Mouse (Mus musculus) neutrophil, adult 83 days (primary cell): ENCODE results near the gene Tacr2. TPM values are rescaled to one million over a fixed set of nuclear protein-coding genes. Genes with fewer than 3 reads are reported as not detected.

Source experiments
- total RNA-seq, 2 experiments: library from RNA; stranded (reverse); gene quantifications; one replicate each; pipeline ENCODE4 v1.2.4; 2023

Tacr2 gene
- not detected for total RNA-seq

DNA sequence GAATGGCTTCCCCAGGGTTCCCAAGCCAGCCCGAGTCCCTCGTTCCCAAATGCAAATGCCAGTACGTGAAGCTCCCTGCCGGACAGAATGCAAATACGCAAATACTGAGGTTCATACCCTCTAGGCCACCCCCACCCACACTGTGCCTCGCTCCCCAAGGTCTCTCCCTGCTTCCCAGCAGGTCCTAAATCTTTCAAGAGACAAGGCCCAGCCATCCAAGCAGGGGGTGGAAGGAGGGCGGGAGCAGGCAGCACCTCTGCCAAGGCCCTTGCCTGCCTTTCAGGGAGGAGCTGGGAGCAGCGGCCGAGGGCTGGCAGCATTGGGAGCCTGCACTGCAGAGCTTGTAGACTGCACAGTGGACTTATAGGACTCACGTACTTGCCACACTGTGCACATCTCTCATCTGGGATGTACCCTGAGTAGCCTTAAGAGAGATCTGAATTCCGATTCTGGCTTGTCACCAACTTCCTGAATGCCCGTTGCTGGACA is at the start of gene Tacr2:
TSS of gene Tacr2 (plus strand) at position 439 of the 489 bp plus-strand sequence.

DNA sequence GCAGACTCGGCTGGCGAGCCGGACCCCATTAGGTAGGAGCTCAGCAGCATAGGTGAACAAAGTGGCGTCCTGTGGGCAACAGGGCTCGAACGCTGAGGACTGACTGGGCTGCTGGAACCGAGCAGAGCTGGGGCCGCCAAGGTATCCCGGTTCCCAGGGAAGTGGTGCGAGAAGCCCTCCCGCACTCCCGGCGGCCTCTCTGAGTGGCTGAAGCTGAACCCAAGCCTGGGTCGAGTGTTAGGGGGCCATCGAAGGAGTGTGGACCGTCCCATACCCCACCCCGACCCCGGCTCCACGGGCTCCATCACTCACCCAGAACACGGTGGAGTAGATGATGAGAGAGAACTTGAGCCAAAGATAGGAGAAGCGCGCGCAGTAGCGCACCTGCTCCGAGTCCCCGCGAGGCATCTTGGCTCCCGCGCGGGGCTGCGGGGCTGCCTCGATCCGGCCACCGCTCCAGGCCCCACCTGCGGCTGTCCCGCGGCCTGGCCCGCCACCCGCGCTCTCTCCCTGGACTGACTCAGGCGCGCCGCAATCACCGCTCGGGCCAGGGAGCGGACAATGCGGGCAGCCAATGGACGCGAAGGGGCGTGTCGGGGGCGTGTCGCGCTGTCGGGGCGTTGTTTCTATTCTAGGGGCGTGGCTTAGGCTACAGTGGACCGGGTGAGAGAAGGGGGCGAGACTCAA is 21.4 kb upstream of the Tacr2 start, which contains the start of gene Tspan15:
TSS of gene Tspan15 (minus strand) at position 544 of the 687 bp plus-strand sequence.

Other genes with a start within 250 kb of the Tacr2 start
- not detected for gene Neurog3, start 119.3 kb upstream of the Tacr2 start, total RNA-seq
- 1 to 10 TPM; 4.4 to 6.3 TPM for gene Fam241b, start 108.5 kb upstream of the Tacr2 start, total RNA-seq
- gene Tspan15, start 21.2 kb upstream of the Tacr2 start, total RNA-seq: 10 to 100 TPM in 1 of 2 experiments, 1 to 10 TPM in 1; 8.2 to 10.1 TPM
- gene Hk1, start 127.5 kb downstream of the Tacr2 start, total RNA-seq: 100 to 1,000 TPM in 1 of 2 experiments, 10 to 100 TPM in 1; 95.6 to 106 TPM
- gene Hkdc1, start 170.1 kb downstream of the Tacr2 start, total RNA-seq: not detected
- under 1 TPM; 0.22 to 0.24 TPM for gene 4930507D05Rik, start 197.1 kb downstream of the Tacr2 start, total RNA-seq
- gene Supv3l1, start 197.3 kb downstream of the Tacr2 start, total RNA-seq: 10 to 100 TPM; 11.1 to 13.1 TPM
- 10 to 100 TPM; 43.1 to 45.4 TPM for gene Vps26a, start 234.4 kb downstream of the Tacr2 start, total RNA-seq